Mouse (Mus musculus) kidney, postnatal 0 days (tissue): ENCODE measurements around the gene Phf10. TPM values are rescaled to one million over a fixed set of nuclear protein-coding genes. Genes with fewer than 3 reads are reported as not detected.
A peak's percentile ranks its signal among the peaks of the same experiment; 100 is the strongest.
"Not testable (repeated sequence)": the region's sequence is repeated elsewhere in the genome, so short reads cannot be mapped to it uniquely, and the experiment has no call there.

Source experiments
- ATAC-seq: fragments of 200-750 bp; cut with Nextera tagmentation; replicated peaks from 2 replicates; pipeline ENCODE4 v1.8.0; 2017; ENCODE audit warnings: low read depth, moderate number of reproducible peaks, moderate TSS enrichment, moderate library complexity; ENCODE audit not compliant: low FRiP score
- DNase-seq: peaks from one replicate; pipeline ENCODE4 v3.0.0-alpha.2; 2016; ENCODE audit warnings: low spot score
- H3K27ac ChIP-seq: fragments of 300-500 bp; sonication (generic); 2 replicates; pipeline ENCODE4 v1.5.1; 2014; ENCODE audit warnings: mild to moderate bottlenecking
- H3K27me3 ChIP-seq: fragments of 300-500 bp; sonication (generic); 2 replicates; pipeline ENCODE4 v1.6.1; 2014; ENCODE audit warnings: low read length, mixed read lengths; ENCODE audit not compliant: insufficient read depth
- H3K36me3 ChIP-seq: fragments of 300-500 bp; sonication (generic); 2 replicates; pipeline ENCODE4 v1.6.1; 2014; ENCODE audit warnings: low read length, mixed read lengths; ENCODE audit not compliant: insufficient read depth
- H3K4me1 ChIP-seq: fragments of 300-500 bp; sonication (generic); replicated peaks from 2 replicates; pipeline ENCODE4 v1.6.1; 2014; ENCODE audit warnings: antibody characterized with exemption, low read length, mixed read lengths; ENCODE audit not compliant: insufficient read depth
- H3K4me2 ChIP-seq: fragments of 300-500 bp; sonication (generic); 2 replicates; pipeline ENCODE4 v1.6.1; 2014; ENCODE audit warnings: mild to moderate bottlenecking, low read length, moderate library complexity, mixed read lengths
- H3K4me3 ChIP-seq: fragments of 300-500 bp; sonication (generic); replicated peaks from 2 replicates; pipeline ENCODE4 v1.5.1; 2014; ENCODE audit warnings: low read depth, low read length
- H3K9ac ChIP-seq: fragments of 300-500 bp; sonication (generic); 2 replicates; pipeline ENCODE4 v1.6.1; 2014; ENCODE audit warnings: low read depth, low read length
- H3K9me3 ChIP-seq: fragments of 300-500 bp; sonication (generic); replicated peaks from 2 replicates; pipeline ENCODE4 v1.6.1; 2016; ENCODE audit warnings: low read length, inconsistent platforms, mixed read lengths
- CTCF ChIP-seq: IDR thresholded peaks from 2 replicates; pipeline ENCODE4 v1.5.1; 2016; ENCODE audit warnings: antibody characterized with exemption, low read depth, mild to moderate bottlenecking, moderate library complexity
- WGBS: fragments of 180-500 bp; shearing (Covaris S2); extraction: QIAGEN DNeasy Blood & Tissue Kit; methylation state at CpG from one replicate; pipeline ENCODE4 v1.1.7; 2014; 5-methylcytosine and 5-hydroxymethylcytosine counted together
- polyA plus RNA-seq: library from polyadenylated mRNA; unstranded; fragments of >200 nt; fragmentation: Nextera tagmentation; extraction: Ambion mirVana; gene quantifications from 2 replicates; pipeline ENCODE4 v1.2.1, GENCODE M21; 2015

Gene Phf10
- polyA plus RNA-seq, 1 experiment from 2014 or later = 29.8 TPM

GRCm38 (mm10) chr17:14958686-14959327 lies 2.3 kb downstream of the Phf10 start:
- Histone ChIP-seq H3K9me3 (no peaks in the 10 kb centered on the region), H3K4me1 (0 out of 2 replicates have a peak, but pooled peaks cover 2% of the 10 kb centered on the region), H3K27ac (no peak overlapping the region), H3K27me3 (no peaks in the 10 kb centered on the region), H3K9ac (no peak overlapping the region), H3K4me2 (no peak overlapping the region), H3K36me3 (peaks cover 8% of the 10 kb centered on the region), H3K4me3 (no peak overlapping the region)
- WGBS = 87% methylated on average over 5 of the region's 5 CpGs
- no peak for DNase-seq
- TF ChIP-seq CTCF = no peak
- ATAC-seq = no peak

- Histone ChIP-seq H3K4me3 (no peak overlapping the region), H3K4me2 (no peak overlapping the region), H3K9me3 (no peaks in the 10 kb centered on the region), H3K27ac (no peak overlapping the region), H3K27me3 (no peaks in the 10 kb centered on the region), H3K36me3 (peaks cover 33% of the 10 kb centered on the region), H3K9ac (no peak overlapping the region), H3K4me1 (no peaks in the 10 kb centered on the region)
- no peak for ATAC-seq
- DNase-seq = no peak
- TF ChIP-seq CTCF = no peak
- 85% methylated on average over 8 of the region's 8 CpGs for WGBS
Measured at GRCm38 (mm10) chr17:14953452-14953851, 7.6 kb downstream of the Phf10 start.

GRCm38 (mm10) chr17:14949161-14949827 lies 11.8 kb downstream of the Phf10 start:
- Histone ChIP-seq H3K4me3 (no peak overlapping the region), H3K36me3 (peaks cover 36% of the 10 kb centered on the region), H3K9ac (no peak overlapping the region), H3K4me1 (no peaks in the 10 kb centered on the region), H3K27ac (no peak overlapping the region), H3K9me3 (no peaks in the 10 kb centered on the region), H3K4me2 (no peak overlapping the region), H3K27me3 (no peaks in the 10 kb centered on the region)
- DNase-seq (no peak), ATAC-seq (no peak)
- TF ChIP-seq CTCF = no peak
- 88% methylated on average over 7 of the region's 7 CpGs for WGBS

GRCm38 (mm10) chr17:14944551-14944950 lies 16.5 kb downstream of the Phf10 start:
- WGBS = 82% methylated on average over 1 of the region's 1 CpGs
- 0 out of 2 replicates have a peak, but pooled peaks cover 4% of the 10 kb centered on the region for H3K4me1 ChIP-seq
- H3K9ac ChIP-seq = no peak overlapping the region
- H3K27ac ChIP-seq = no peak overlapping the region
- H3K36me3 ChIP-seq = peaks cover 13% of the 10 kb centered on the region; the same call in 1 of the 2 replicates
- no peak for TF ChIP-seq CTCF
- H3K27me3 ChIP-seq = no peaks in the 10 kb centered on the region
- no peak overlapping the region for H3K4me2 ChIP-seq
- no peak for DNase-seq
- no peak for ATAC-seq
- H3K4me3 ChIP-seq = no peak overlapping the region
- H3K9me3 ChIP-seq = no peaks in the 10 kb centered on the region

GRCm38 (mm10) chr17:14943729-14944059 lies 17.4 kb downstream of the Phf10 start:
- WGBS = 11% methylated on average over 16 of the region's 16 CpGs
- H3K36me3 ChIP-seq = peaks cover 8% of the 10 kb centered on the region; the same call in 1 of the 2 replicates
- peak overlapping the region; percentile 94 for H3K4me2 ChIP-seq
- ATAC-seq = peak; percentile 2; the same call in 1 of the 2 replicates
- H3K9ac ChIP-seq = peak overlapping the region; percentile 87
- DNase-seq = no peak
- H3K4me1 ChIP-seq = 0 out of 2 replicates have a peak, but pooled peaks cover 4% of the 10 kb centered on the region
- no peaks in the 10 kb centered on the region for H3K27me3 ChIP-seq
- TF ChIP-seq CTCF = no peak
- H3K27ac ChIP-seq = peak overlapping the region; percentile 84
- H3K9me3 ChIP-seq = no peaks in the 10 kb centered on the region
- peak overlapping the region; percentile 85 for H3K4me3 ChIP-seq

GRCm38 (mm10) chr17:14943009-14943728 lies 17.9 kb downstream of the Phf10 start, which contains the start of the genes Wdr27 and 1600012H06Rik:
Gene Wdr27 (minus strand): TSS chr17:14943158.
Gene 1600012H06Rik (plus strand): TSS chr17:14943184.
- ATAC-seq = peak; percentile 98
- TF ChIP-seq CTCF = no peak; the same call in 1 of the 2 replicates
- H3K4me2 ChIP-seq = peak within 1 kb of the TSS; percentile 94
- H3K27ac ChIP-seq = peak within 1 kb of the TSS; percentile 84
- H3K9me3 ChIP-seq = no peaks in the 10 kb centered on the region
- H3K4me3 ChIP-seq = peak within 1 kb of the TSS; percentile 85
- DNase-seq = peak; percentile 99
- H3K27me3 ChIP-seq = no peaks in the 10 kb centered on the region
- H3K4me1 ChIP-seq = 0 out of 2 replicates have a peak, but pooled peaks cover 4% of the 10 kb centered on the region
- peaks cover 4% of the 10 kb centered on the region; the same call in 1 of the 2 replicates for H3K36me3 ChIP-seq
- peak within 1 kb of the TSS; percentile 87 for H3K9ac ChIP-seq
- WGBS = under 1% methylated on average over 54 of the region's 54 CpGs

GRCm38 (mm10) chr17:14942181-14942580 lies 18.9 kb downstream of the Phf10 start:
- Histone ChIP-seq H3K4me2 (peak overlapping the region; percentile 94), H3K9ac (peak overlapping the region; percentile 87), H3K27ac (peak overlapping the region; percentile 84; the same call in 1 of the 2 replicates), H3K4me3 (peak overlapping the region; percentile 85)
- ATAC-seq, DNase-seq, H3K4me1 ChIP-seq, H3K27me3 ChIP-seq, H3K36me3 ChIP-seq, H3K9me3 ChIP-seq: not testable (repeated sequence)
- WGBS = 64% methylated on average over 6 of the region's 6 CpGs
